Mouse (Mus musculus) mammary gland, adult 2 months (tissue): ENCODE measurements around the gene Phip. TPM values are rescaled to one million over a fixed set of nuclear protein-coding genes. Genes with fewer than 3 reads are reported as not detected.

Experiments used
- polyA plus RNA-seq: library from polyadenylated mRNA; depleted of rRNA; stranded (reverse); fragments of >200 nt; gene quantifications from 2 replicates; pipeline ENCODE4 v1.2.3, GENCODE M21; 2012; ENCODE audit warnings: low replicate concordance; rRNA removed

Gene Phip
- polyA plus RNA-seq = 3.2 and 5.5 TPM in 2 replicates

GRCm38 (mm10) chr9:82975342-82976215 lies at the start of gene Phip:
Gene Phip, minus strand, starts transcription at chr9:82975516.

GRCm38 (mm10) chr9:82829007-82829689 lies 146.2 kb downstream of the Phip start, which contains the start of gene Irak1bp1:
Gene Irak1bp1, plus strand, starts transcription at chr9:82829540.

Other genes with a start within 250 kb of the Phip start
- gene Irak1bp1, start 146.0 kb downstream of the Phip start, polyA plus RNA-seq = 6.6 and 30.3 TPM in 2 replicates
- 6.9 and 16.7 TPM in 2 replicates for gene Hmgn3, start 171.2 kb upstream of the Phip start, polyA plus RNA-seq